Comparison of ENCODE assay signal across 17 mouse cellular contexts in genomic region chr11:120772749-120773148, GRCm38 (mm10). TPM values are rescaled to one million over a fixed set of nuclear protein-coding genes. Genes with fewer than 3 reads are reported as not detected.
"Had no signal": no experiment of that assay in that cellular context is flagged by ENCODE, and none has a peak within 500 bp of the region (broad histone marks: within the 10 kb centered on the region; RNA-seq: fewer than 3 reads in every experiment).

No protein-coding gene starts in this region.

- ATAC-seq: liver, embryonic 12.5 days; midbrain, embryonic 13.5 days; midbrain, embryonic 15.5 days had no signal

- H3K9me3 ChIP-seq: midbrain, embryonic 10.5 days; midbrain, embryonic 13.5 days; midbrain, embryonic 15.5 days; neural tube, embryonic 12.5 days had no signal

- DNase-seq: lung, adult 18-20 months; lung, embryonic 14.5 days; lung, postnatal 10 days; lung, postnatal 4 days; right cerebral cortex, postnatal 25 days; right cerebral cortex, postnatal 4 days; spleen, adult 18-20 months; thymus, adult 18-20 months; thymus, postnatal 25 days had no signal

- H3K4me3 ChIP-seq: liver, embryonic 12.5 days; midbrain, embryonic 10.5 days; midbrain, embryonic 13.5 days; midbrain, embryonic 15.5 days; neural tube, embryonic 12.5 days had no signal

- H3K36me3 ChIP-seq: liver, embryonic 12.5 days; midbrain, embryonic 10.5 days; midbrain, embryonic 13.5 days; midbrain, embryonic 15.5 days; neural tube, embryonic 12.5 days had no signal

- H3K27ac ChIP-seq: liver, embryonic 12.5 days; liver, embryonic 14.5 days; midbrain, embryonic 10.5 days; midbrain, embryonic 13.5 days; midbrain, embryonic 15.5 days; neural tube, embryonic 12.5 days had no signal

- H3K4me2 ChIP-seq: liver, embryonic 12.5 days; lung, embryonic 14.5 days; midbrain, embryonic 13.5 days; midbrain, embryonic 15.5 days; neural tube, embryonic 12.5 days had no signal

- H3K9ac ChIP-seq: liver, embryonic 12.5 days; liver, embryonic 14.5 days; lung, embryonic 14.5 days; midbrain, embryonic 13.5 days; midbrain, embryonic 15.5 days; neural tube, embryonic 12.5 days had no signal

- H3K27me3 ChIP-seq: midbrain, embryonic 13.5 days; midbrain, embryonic 15.5 days; neural tube, embryonic 12.5 days had no signal

RNA-seq across cellular contexts. Expression of gene Cbr2, which starts 40.8 kb away (rescaled TPM):
- total RNA-seq: liver, adult 2 months; megakaryocyte-erythroid progenitor cell, adult 5-6 weeks had no signal
